Mouse (Mus musculus) kidney, adult 2 months (tissue): Measurements from ENCODE around the gene Ccdc194. TPM values are rescaled to one million over a fixed set of nuclear protein-coding genes. Genes with fewer than 3 reads are reported as not detected.
A peak's percentile ranks its signal among the peaks of the same experiment; 100 is the strongest.

Experiments used
- DNase-seq: peaks from one replicate; pipeline ENCODE4 v3.0.0; 2021
- H3K27ac ChIP-seq: fragments of 200-500 bp; 2 replicates; pipeline ENCODE4 v1.5.1; 2012; ENCODE audit warnings: low read depth, low read length, control low read depth, inconsistent platforms; ENCODE audit not compliant: insufficient read depth
- H3K27me3 ChIP-seq: fragments of 200-500 bp; replicated peaks from 2 replicates; pipeline ENCODE4 v1.6.1; 2012; ENCODE audit warnings: mild to moderate bottlenecking, moderate library complexity, low read length, inconsistent platforms; ENCODE audit not compliant: control insufficient read depth, insufficient read depth
- H3K36me3 ChIP-seq: fragments of 200-500 bp; 2 replicates; pipeline ENCODE4 v1.6.1; 2012; ENCODE audit warnings: mild to moderate bottlenecking, moderate library complexity, low read length, inconsistent platforms; ENCODE audit not compliant: control insufficient read depth, insufficient read depth
- H3K4me1 ChIP-seq: fragments of 200-500 bp; 2 replicates; pipeline ENCODE4 v1.6.1; 2011; ENCODE audit warnings: low read length; ENCODE audit not compliant: control insufficient read depth, insufficient read depth
- H3K4me3 ChIP-seq: fragments of 200-500 bp; 2 replicates; pipeline ENCODE4 v1.5.1; 2011; ENCODE audit warnings: mild to moderate bottlenecking, low read depth, low read length, control low read depth; ENCODE audit not compliant: insufficient read depth
- CTCF ChIP-seq: fragments of 200-500 bp; conservative IDR thresholded peaks from 2 replicates; pipeline ENCODE4 v1.5.1; 2011; ENCODE audit warnings: low read depth, mild to moderate bottlenecking, control low read depth, low read length, moderate library complexity, mixed read lengths; ENCODE audit not compliant: insufficient read depth, insufficient read length
- POLR2A ChIP-seq: fragments of 200-500 bp; IDR thresholded peaks from one replicate; pipeline ENCODE4 v1.6.1; 2011; ENCODE audit warnings: low read depth, low read length, control low read depth
- WGBS: fragments of 180-500 bp; shearing (Covaris S2); methylation state at CpG from one replicate; pipeline ENCODE4 v1.1.7; 2018; 5-methylcytosine and 5-hydroxymethylcytosine counted together
- polyA plus RNA-seq: library from polyadenylated mRNA; depleted of rRNA; stranded (reverse); fragments of >200 nt; gene quantifications from 2 replicates; pipeline ENCODE4 v1.2.3, GENCODE M21; 2012

Ccdc194 gene
- polyA plus RNA-seq, 1 experiment: 0.09 TPM

- DNase-seq: peak; percentile 98
- 3% methylated on average over 51 of the region's 51 CpGs for WGBS
- peak overlapping the region; percentile 75 for H3K4me3 ChIP-seq
- peak; percentile 25 for TF ChIP-seq POLR2A
- TF ChIP-seq CTCF: no peak
- peaks cover 17% of the 10 kb centered on the region; the same call in 1 of the 2 replicates for H3K4me1 ChIP-seq
- H3K36me3 ChIP-seq: no peaks in the 10 kb centered on the region
- H3K27me3 ChIP-seq: no peaks in the 10 kb centered on the region
- H3K27ac ChIP-seq: peak overlapping the region; percentile 94
Observed at GRCm38 (mm10) chr8:71569366-71570290, 44.1 kb upstream of the Ccdc194 start.

DNA sequence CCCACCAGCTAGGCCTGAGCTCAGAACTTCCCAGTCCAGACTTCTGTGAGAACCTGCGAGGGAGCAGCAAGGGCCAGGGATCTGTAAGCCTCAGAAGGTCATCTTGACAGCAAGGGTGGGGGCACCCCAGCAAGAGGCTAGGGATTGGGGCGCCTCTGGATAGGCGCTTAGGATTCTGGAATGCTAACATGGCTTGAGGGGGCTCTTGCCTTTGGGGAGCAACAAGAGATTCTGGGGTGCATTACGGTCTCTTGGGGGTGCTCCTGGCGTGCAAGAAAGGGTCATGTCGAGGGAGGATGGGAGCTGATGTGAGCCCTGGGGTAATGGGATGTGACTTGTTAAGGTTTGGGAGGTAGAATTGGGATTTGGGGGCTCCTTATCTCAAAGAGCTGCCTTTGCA is 43.4 kb upstream of the Ccdc194 start:
- no peaks in the 10 kb centered on the region for H3K36me3 ChIP-seq
- H3K4me3 ChIP-seq: peak overlapping the region; percentile 75
- TF ChIP-seq POLR2A: no peak
- no peak for TF ChIP-seq CTCF
- DNase-seq: no peak
- H3K27me3 ChIP-seq: no peaks in the 10 kb centered on the region
- H3K27ac ChIP-seq: peak overlapping the region; percentile 90
- WGBS: 30% methylated on average over 6 of the region's 6 CpGs
- H3K4me1 ChIP-seq: peaks cover 17% of the 10 kb centered on the region; the same call in 1 of the 2 replicates

DNA sequence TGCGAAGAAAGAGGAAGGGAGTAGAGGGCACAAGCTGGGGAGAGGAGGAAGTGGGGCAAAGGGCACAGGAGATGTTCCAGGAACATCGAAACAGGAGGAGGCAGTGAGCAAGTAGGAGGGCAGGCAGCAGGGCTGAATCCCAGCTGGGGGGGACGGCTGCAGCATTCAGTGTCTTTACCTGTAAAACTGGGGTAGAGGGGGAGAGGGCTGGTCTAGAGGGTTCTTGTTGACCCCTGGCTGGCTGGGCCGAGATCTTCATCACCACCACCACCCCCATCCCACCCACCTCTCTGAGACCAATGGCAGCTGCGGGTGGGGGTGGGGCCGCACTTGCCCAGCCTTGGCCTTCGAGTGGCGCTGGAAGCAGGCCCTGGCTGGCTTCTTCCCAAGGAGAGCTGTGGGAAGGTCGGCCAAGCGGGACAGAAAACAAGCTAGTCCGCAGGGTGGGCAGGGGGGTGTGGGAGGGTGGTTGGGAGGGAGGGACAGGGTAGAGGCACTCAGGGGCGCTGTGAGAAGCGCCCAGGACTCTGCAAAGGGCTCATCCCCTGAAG is 43.0 kb upstream of the Ccdc194 start, which contains the start of gene Slc27a1:
TSS of gene Slc27a1 (plus strand) at position 496 of the 551 bp plus-strand sequence.
- whole genome bisulfite sequencing: 11% methylated on average over 13 of the region's 13 CpGs
- no peak for TF ChIP-seq CTCF
- no peak for TF ChIP-seq POLR2A
- DNase-seq: peak; percentile 94
- H3K27me3 ChIP-seq: no peaks in the 10 kb centered on the region
- no peaks in the 10 kb centered on the region for H3K36me3 ChIP-seq
- peaks cover 17% of the 10 kb centered on the region; the same call in 1 of the 2 replicates for H3K4me1 ChIP-seq
- peak within 1 kb of the TSS; percentile 75 for H3K4me3 ChIP-seq
- H3K27ac ChIP-seq: peak within 1 kb of the TSS; percentile 90

DNA sequence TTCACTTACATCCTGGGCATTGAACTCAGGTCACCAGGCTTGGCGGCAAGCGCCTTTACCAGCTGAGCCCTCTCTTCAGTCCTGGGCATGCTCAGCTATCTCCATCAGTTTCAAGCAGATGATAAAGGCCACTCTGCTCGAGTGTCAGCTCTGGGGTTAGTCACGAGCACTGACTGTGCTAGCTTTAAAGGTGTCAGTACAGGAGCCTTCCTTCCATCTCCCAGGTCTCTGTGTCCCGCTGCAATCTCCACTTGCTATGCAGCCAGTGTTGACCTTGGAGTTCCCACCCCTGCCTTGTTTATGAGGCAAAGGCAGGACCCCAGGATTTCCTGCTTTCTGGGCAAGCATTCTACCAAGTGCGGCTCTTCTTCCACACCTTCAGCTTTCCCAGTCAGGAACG is 42.1 kb upstream of the Ccdc194 start:
- peaks cover 20% of the 10 kb centered on the region; the same call in 1 of the 2 replicates for H3K4me1 ChIP-seq
- no peaks in the 10 kb centered on the region for H3K36me3 ChIP-seq
- no peak for TF ChIP-seq POLR2A
- no peak for TF ChIP-seq CTCF
- WGBS: 67% methylated on average over 7 of the region's 7 CpGs
- H3K27ac ChIP-seq: peak overlapping the region; percentile 84
- no peak overlapping the region for H3K4me3 ChIP-seq
- no peak for DNase-seq
- no peaks in the 10 kb centered on the region for H3K27me3 ChIP-seq

GRCm38 (mm10) chr8:71566501-71566900 is 41.0 kb upstream of the Ccdc194 start, which contains the start of gene Nxnl1:
Nxnl1 (minus strand) TSS chr8:71566601.
- Histone ChIP-seq H3K27ac (peak within 1 kb of the TSS; percentile 84; the same call in 1 of the 2 replicates), H3K36me3 (no peaks in the 10 kb centered on the region), H3K4me3 (no peak within 1 kb of the TSS), H3K27me3 (no peaks in the 10 kb centered on the region), H3K4me1 (peaks cover 20% of the 10 kb centered on the region; the same call in 1 of the 2 replicates)
- DNase-seq: no peak
- WGBS: 86% methylated on average over 3 of the region's 3 CpGs
- no peak for TF ChIP-seq POLR2A
- TF ChIP-seq CTCF: no peak

DNA sequence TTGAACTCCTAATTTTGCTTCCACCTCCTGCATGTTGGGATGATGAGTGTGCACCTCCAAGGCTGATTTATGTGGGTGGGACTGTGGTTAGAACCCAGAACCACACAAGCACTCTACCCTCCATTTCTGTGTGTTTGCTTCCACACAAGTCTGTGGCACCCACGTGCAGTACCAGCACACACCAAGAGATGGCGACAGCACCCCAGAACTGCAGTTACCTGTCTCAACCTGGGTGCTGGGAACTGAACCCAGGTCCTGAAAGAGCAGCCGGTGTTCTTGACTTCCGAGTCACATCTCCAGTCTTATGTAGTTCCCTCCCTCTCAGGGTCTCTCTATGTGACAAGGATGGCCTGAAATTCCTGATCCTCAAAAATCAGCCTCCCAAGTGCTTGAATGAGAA is 38.5 kb upstream of the Ccdc194 start:
- H3K4me3 ChIP-seq: no peak overlapping the region

GRCm38 (mm10) chr8:71562751-71563150 is 37.2 kb upstream of the Ccdc194 start:
- H3K27ac ChIP-seq: no peak overlapping the region
- peaks cover 8% of the 10 kb centered on the region; the same call in 1 of the 2 replicates for H3K4me1 ChIP-seq
- WGBS: 2% methylated on average over 33 of the region's 33 CpGs
- TF ChIP-seq POLR2A: no peak
- TF ChIP-seq CTCF: peak; percentile 73
- H3K36me3 ChIP-seq: no peaks in the 10 kb centered on the region
- no peaks in the 10 kb centered on the region for H3K27me3 ChIP-seq
- peak; percentile 82 for DNase-seq
- H3K4me3 ChIP-seq: no peak overlapping the region

More for the DNA sequence above, 38.5 kb upstream of the Ccdc194 start:
- TF ChIP-seq CTCF (no peak; the same call in 1 of the 2 replicates), POLR2A (no peak)
- H3K27ac ChIP-seq: no peak overlapping the region
- no peaks in the 10 kb centered on the region for H3K27me3 ChIP-seq
- H3K36me3 ChIP-seq: no peaks in the 10 kb centered on the region
- 96% methylated on average over 4 of the region's 4 CpGs for WGBS
- DNase-seq: no peak
- H3K4me1 ChIP-seq: peaks cover 15% of the 10 kb centered on the region; the same call in 1 of the 2 replicates
